Mouse (Mus musculus): ENCODE measurements around the gene Ifitm2. TPM values are rescaled to one million over a fixed set of nuclear protein-coding genes. Genes with fewer than 3 reads are reported as not detected.

Gene Ifitm2
- polyA plus RNA-seq, 1 experiment from 2014 or later = 388 TPM

DNA sequence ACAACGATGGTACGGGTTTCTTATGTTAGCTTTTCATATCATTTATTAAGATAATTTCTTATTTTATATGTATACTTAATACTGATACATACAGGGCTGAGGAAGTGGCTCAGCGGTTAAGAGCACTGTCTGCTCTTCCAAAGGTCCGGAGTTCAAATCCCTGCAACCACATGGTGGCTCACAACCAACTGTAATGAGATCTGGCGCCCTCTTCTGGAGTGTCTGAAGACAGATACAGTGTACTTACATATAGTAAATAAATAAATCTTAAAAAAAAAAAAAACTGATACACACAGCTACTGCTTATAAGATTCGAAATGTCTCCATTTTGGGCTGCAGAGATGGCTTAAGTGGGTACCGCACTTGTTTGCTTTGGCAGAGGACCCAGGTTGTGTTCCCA, 48.1 kb downstream of the Ifitm2 start:
- H3K4me1 ChIP-seq (replicated peaks) = peaks cover 13% of the 10 kb centered on the region
- H3K9me3 ChIP-seq = no peaks in the 10 kb centered on the region
- no peaks in the 10 kb centered on the region for H3K36me3 ChIP-seq
- no peak overlapping the region for H3K4me3 ChIP-seq
- H3K27ac ChIP-seq = no peak overlapping the region
- 84% methylated on average over 7 of the region's 7 CpGs for WGBS
- H3K27me3 ChIP-seq (ENCODE audit: insufficient read depth, poor library complexity, severe bottlenecking) = 0 out of 2 replicates have a peak, but pooled peaks cover 3% of the 10 kb centered on the region
- DNase-seq (ENCODE audit: low spot score) = no peak

DNA sequence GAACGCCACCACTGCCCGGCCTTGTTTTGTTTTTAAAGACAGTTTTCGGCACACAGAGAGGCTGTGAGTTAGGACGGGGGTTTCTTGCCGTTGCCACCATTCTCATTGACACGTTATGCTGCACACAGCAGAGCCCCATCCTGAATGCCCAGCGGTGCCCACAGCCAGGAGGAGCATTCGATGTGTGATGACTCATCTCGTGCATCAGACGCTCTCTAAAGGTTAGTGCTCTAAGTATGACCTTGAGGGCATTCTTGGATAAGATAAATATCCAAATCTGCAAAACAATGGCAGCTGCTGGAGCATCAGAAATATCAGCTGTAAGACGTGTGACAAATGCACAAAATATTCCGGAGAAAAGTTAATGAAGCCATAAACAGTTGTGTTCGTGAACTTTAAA, 48.7 kb downstream of the Ifitm2 start:
- WGBS = 88% methylated on average over 13 of the region's 13 CpGs
- no peak for DNase-seq (ENCODE audit: low spot score)
- H3K27me3 ChIP-seq (ENCODE audit: insufficient read depth, poor library complexity, severe bottlenecking) = 0 out of 2 replicates have a peak, but pooled peaks cover 3% of the 10 kb centered on the region

DNA sequence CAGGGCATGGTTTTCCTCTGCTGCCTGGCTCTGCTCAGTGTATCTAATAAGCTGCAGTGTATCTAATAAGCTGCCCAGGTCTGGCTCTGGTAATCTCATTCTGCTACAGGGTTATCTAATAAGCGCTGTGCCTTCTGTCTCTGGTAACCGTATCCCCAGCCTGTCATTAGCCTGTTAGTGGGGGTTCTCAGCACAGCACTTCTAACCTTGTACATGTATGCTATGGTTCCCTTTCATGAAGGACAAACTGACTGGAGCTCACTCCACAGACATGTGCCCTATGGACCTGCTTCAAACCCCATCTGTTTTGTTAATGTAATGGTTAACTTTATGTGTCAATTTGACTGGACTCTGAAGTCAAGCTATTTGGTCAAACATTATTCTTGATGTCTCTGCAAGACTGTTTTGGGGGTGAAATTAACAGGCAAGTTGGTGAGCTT, 50.1 kb downstream of the Ifitm2 start:
- no peak for DNase-seq (ENCODE audit: low spot score)
- Histone ChIP-seq H3K4me3 (no peak overlapping the region), H3K36me3 (no peaks in the 10 kb centered on the region), H3K27me3 (ENCODE audit: insufficient read depth, poor library complexity, severe bottlenecking) (0 out of 2 replicates have a peak, but pooled peaks cover 3% of the 10 kb centered on the region), H3K9me3 (no peaks in the 10 kb centered on the region), H3K27ac (no peak overlapping the region), H3K4me1 (replicated peaks) (peaks cover 20% of the 10 kb centered on the region)
- WGBS = 88% methylated on average over 2 of the region's 2 CpGs

More for the DNA sequence above, 48.7 kb downstream of the Ifitm2 start:
- Histone ChIP-seq H3K9me3 (no peaks in the 10 kb centered on the region), H3K4me1 (replicated peaks) (peaks cover 16% of the 10 kb centered on the region), H3K36me3 (no peaks in the 10 kb centered on the region), H3K27ac (no peak overlapping the region), H3K4me3 (no peak overlapping the region)

Other genes with a start within 250 kb of the Ifitm2 start
- gene Cyp2e1, start 192.2 kb downstream of the Ifitm2 start, polyA plus RNA-seq (2016; fragmentation: Nextera tagmentation; extraction: Ambion mirVana) = not detected in 2 replicates
- gene Syce1, start 168.1 kb downstream of the Ifitm2 start, polyA plus RNA-seq (2016; fragmentation: Nextera tagmentation; extraction: Ambion mirVana) = 0.27 TPM in 1 of 2 replicates, not detected in the other
- 3.5 and 5.1 TPM in 2 replicates for gene Zfp941, start 133.8 kb downstream of the Ifitm2 start, polyA plus RNA-seq (2016; fragmentation: Nextera tagmentation; extraction: Ambion mirVana)
- gene Urah, start 121.0 kb downstream of the Ifitm2 start, polyA plus RNA-seq (2016; fragmentation: Nextera tagmentation; extraction: Ambion mirVana) = 0.71 and 0.97 TPM in 2 replicates
- gene Scgb1c1, start 110.4 kb downstream of the Ifitm2 start, polyA plus RNA-seq (2016; fragmentation: Nextera tagmentation; extraction: Ambion mirVana) = not detected in 2 replicates
- gene Odf3, start 108.2 kb downstream of the Ifitm2 start, polyA plus RNA-seq (2016; fragmentation: Nextera tagmentation; extraction: Ambion mirVana) = not detected in 2 replicates
- not detected in 2 replicates for gene Gm45785, start 99.7 kb downstream of the Ifitm2 start, polyA plus RNA-seq (2016; fragmentation: Nextera tagmentation; extraction: Ambion mirVana)
- gene Ric8a, start 99.0 kb downstream of the Ifitm2 start, polyA plus RNA-seq (2016; fragmentation: Nextera tagmentation; extraction: Ambion mirVana) = 67.0 and 81.7 TPM in 2 replicates
- gene Bet1l, start 98.4 kb downstream of the Ifitm2 start, polyA plus RNA-seq (2016; fragmentation: Nextera tagmentation; extraction: Ambion mirVana) = 20.9 and 28.8 TPM in 2 replicates
- 325 and 344 TPM in 2 replicates for gene Psmd13, start 74.0 kb downstream of the Ifitm2 start, polyA plus RNA-seq (2016; fragmentation: Nextera tagmentation; extraction: Ambion mirVana)
- 27.3 and 28.3 TPM in 2 replicates for gene Sirt3, start 73.7 kb downstream of the Ifitm2 start, polyA plus RNA-seq (2016; fragmentation: Nextera tagmentation; extraction: Ambion mirVana)
- gene Cox8b, start 55.5 kb downstream of the Ifitm2 start, polyA plus RNA-seq (2016; fragmentation: Nextera tagmentation; extraction: Ambion mirVana) = not detected in 2 replicates
- gene Nlrp6, start 35.1 kb downstream of the Ifitm2 start, polyA plus RNA-seq (2016; fragmentation: Nextera tagmentation; extraction: Ambion mirVana) = 0.21 TPM in 1 of 2 replicates, not detected in the other
- 16.8 and 17.0 TPM in 2 replicates for gene Pgghg, start 14.6 kb downstream of the Ifitm2 start, polyA plus RNA-seq (2016; fragmentation: Nextera tagmentation; extraction: Ambion mirVana)
- 1.3 and 2.7 TPM in 2 replicates for gene Ifitm5, start 5.7 kb downstream of the Ifitm2 start, polyA plus RNA-seq (2016; fragmentation: Nextera tagmentation; extraction: Ambion mirVana)
- 0.35 and 0.80 TPM in 2 replicates for gene Gm45717, start 50 bp downstream of the Ifitm2 start, polyA plus RNA-seq (2016; fragmentation: Nextera tagmentation; extraction: Ambion mirVana)
- 5.1 and 6.9 TPM in 2 replicates for gene Ifitm1, start 11.2 kb upstream of the Ifitm2 start, polyA plus RNA-seq (2016; fragmentation: Nextera tagmentation; extraction: Ambion mirVana)
- 21.0 and 23.9 TPM in 2 replicates for gene Ifitm3, start 54.8 kb upstream of the Ifitm2 start, polyA plus RNA-seq (2016; fragmentation: Nextera tagmentation; extraction: Ambion mirVana)
- not detected in 2 replicates for gene Ifitm6, start 61.9 kb upstream of the Ifitm2 start, polyA plus RNA-seq (2016; fragmentation: Nextera tagmentation; extraction: Ambion mirVana)
- gene Gm17387, start 73.1 kb upstream of the Ifitm2 start, polyA plus RNA-seq (2016; fragmentation: Nextera tagmentation; extraction: Ambion mirVana) = not detected in 2 replicates
- 26.4 and 35.1 TPM in 2 replicates for gene B4galnt4, start 105.1 kb upstream of the Ifitm2 start, polyA plus RNA-seq (2016; fragmentation: Nextera tagmentation; extraction: Ambion mirVana)
- 5.1 and 5.2 TPM in 2 replicates for gene Pkp3, start 122.2 kb upstream of the Ifitm2 start, polyA plus RNA-seq (2016; fragmentation: Nextera tagmentation; extraction: Ambion mirVana)
- 1.9 and 2.7 TPM in 2 replicates for gene Sigirr, start 144.6 kb upstream of the Ifitm2 start, polyA plus RNA-seq (2016; fragmentation: Nextera tagmentation; extraction: Ambion mirVana)
- gene Ano9, start 161.8 kb upstream of the Ifitm2 start, polyA plus RNA-seq (2016; fragmentation: Nextera tagmentation; extraction: Ambion mirVana) = 0.20 and 1.6 TPM in 2 replicates
- 80.1 and 80.2 TPM in 2 replicates for gene Ptdss2, start 166.4 kb upstream of the Ifitm2 start, polyA plus RNA-seq (2016; fragmentation: Nextera tagmentation; extraction: Ambion mirVana)
- 68.4 and 72.4 TPM in 2 replicates for gene Rnh1, start 216.9 kb upstream of the Ifitm2 start, polyA plus RNA-seq (2016; fragmentation: Nextera tagmentation; extraction: Ambion mirVana)
- 96.8 and 115 TPM in 2 replicates for gene Hras, start 238.0 kb upstream of the Ifitm2 start, polyA plus RNA-seq (2016; fragmentation: Nextera tagmentation; extraction: Ambion mirVana)
- gene Lrrc56, start 238.2 kb upstream of the Ifitm2 start, polyA plus RNA-seq (2016; fragmentation: Nextera tagmentation; extraction: Ambion mirVana) = 14.9 and 17.3 TPM in 2 replicates

All from hindbrain, embryonic 10.5 days (tissue).